Mouse (Mus musculus) MEL (cell line): ENCODE data around the gene Smarca2. TPM values are rescaled to one million over a fixed set of nuclear protein-coding genes. Genes with fewer than 3 reads are reported as not detected.
A peak's percentile ranks its signal among the peaks of the same experiment; 100 is the strongest.

Experiments
- DNase-seq: peaks from one replicate; pipeline ENCODE4 v3.0.0; 2011; ENCODE audit warnings: low read depth, low spot score
- H3K27ac ChIP-seq: 2 replicates; pipeline ENCODE4 v1.5.1; 2012; ENCODE audit warnings: low read depth, mild to moderate bottlenecking, control low read depth, low read length, moderate library complexity; ENCODE audit not compliant: control insufficient read depth
- H3K27me3 ChIP-seq, 2 experiments: fragments of 150-350 bp in 1 of 2; sonication (generic) in 1 of 2; 2 replicates each; pipeline ENCODE4 v1.6.1; 2012; ENCODE audit warnings: low read length in 2 of 2, mild to moderate bottlenecking in 2 of 2, improper control_type of control experiment in 1 of 2, moderate library complexity in 1 of 2; ENCODE audit not compliant: insufficient read depth in 2 of 2, control insufficient read depth in 1 of 2
- H3K36me3 ChIP-seq, 2 experiments: 2 replicates each; pipeline ENCODE4 v1.6.1; 2012 to 2014; ENCODE audit warnings: low read length in 2 of 2, improper control_type of control experiment in 1 of 2, inconsistent platforms in 1 of 2, mild to moderate bottlenecking in 1 of 2; ENCODE audit not compliant: insufficient read depth in 2 of 2, control insufficient read depth in 1 of 2
- H3K4me1 ChIP-seq, 2 experiments: fragments of 150-350 bp in 1 of 2; sonication (generic) in 1 of 2; 2 replicates each; pipeline ENCODE4 v1.6.1; 2012; ENCODE audit warnings: low read length in 2 of 2, improper control_type of control experiment in 1 of 2, mild to moderate bottlenecking in 1 of 2; ENCODE audit not compliant: insufficient read depth in 2 of 2, control insufficient read depth in 1 of 2
- H3K4me3 ChIP-seq, 2 experiments: fragments of 150-350 bp in 1 of 2; sonication (generic) in 1 of 2; 2 replicates each; pipeline ENCODE4 v1.5.1; 2012; ENCODE audit warnings: low read depth in 2 of 2, low read length in 2 of 2, mild to moderate bottlenecking in 2 of 2, moderate library complexity in 2 of 2, control low read depth in 1 of 2, improper control_type of control experiment in 1 of 2; ENCODE audit not compliant: control insufficient read depth in 1 of 2, insufficient read depth in 1 of 2
- H3K79me2 ChIP-seq: 2 replicates; pipeline ENCODE4 v1.6.1; 2012; ENCODE audit warnings: mild to moderate bottlenecking, low read length, moderate library complexity; ENCODE audit not compliant: control insufficient read depth, poor library complexity, insufficient read depth
- H3K9ac ChIP-seq: 2 replicates; pipeline ENCODE4 v1.6.1; 2012; ENCODE audit warnings: low read depth, mild to moderate bottlenecking, control low read depth, low read length, moderate library complexity; ENCODE audit not compliant: control insufficient read depth, poor library complexity, severe bottlenecking
- H3K9me3 ChIP-seq: fragments of 150-350 bp; sonication (generic); replicated peaks from 2 replicates; pipeline ENCODE4 v1.6.1; 2012; ENCODE audit warnings: mild to moderate bottlenecking, low read length, improper control_type of control experiment, moderate library complexity; ENCODE audit not compliant: insufficient read depth
- CHD1 ChIP-seq: IDR thresholded peaks from 2 replicates; pipeline ENCODE4 v1.6.1; 2012; ENCODE audit warnings: low read depth, mild to moderate bottlenecking, inconsistent platforms, low read length, improper control_type of control experiment
- CHD2 ChIP-seq: IDR thresholded peaks from 2 replicates; pipeline ENCODE4 v1.6.1; 2011; ENCODE audit warnings: low read length, improper control_type of control experiment
- CTCF ChIP-seq, 3 experiments: IDR thresholded peaks in 2 of 3; conservative IDR thresholded peaks in 1 of 3; 2 replicates each; pipeline ENCODE4 v1.5.1; 2011 to 2012; ENCODE audit warnings: low read length in 3 of 3, low read depth in 2 of 3, mild to moderate bottlenecking in 2 of 3, improper control_type of control experiment in 1 of 3, inconsistent platforms in 1 of 3, mixed read lengths in 1 of 3, moderate library complexity in 1 of 3; ENCODE audit not compliant: control insufficient read depth in 1 of 3, insufficient read depth in 1 of 3, poor library complexity in 1 of 3, severe bottlenecking in 1 of 3
- E2F4 ChIP-seq: IDR thresholded peaks from 2 replicates; pipeline ENCODE4 v1.6.1; 2011; ENCODE audit warnings: low read depth, low read length, improper control_type of control experiment, borderline replicate concordance
- ELF1 ChIP-seq: IDR thresholded peaks from 2 replicates; pipeline ENCODE4 v1.6.1; 2014; ENCODE audit warnings: low read depth, mild to moderate bottlenecking, inconsistent platforms, low read length, improper control_type of control experiment, moderate library complexity
- GABPA ChIP-seq: IDR thresholded peaks from 2 replicates; pipeline ENCODE4 v1.6.1; 2012; ENCODE audit warnings: low read depth, mild to moderate bottlenecking, inconsistent platforms, low read length, improper control_type of control experiment, moderate library complexity
- MAX ChIP-seq: IDR thresholded peaks from 2 replicates; pipeline ENCODE4 v1.6.1; 2011; ENCODE audit warnings: low read length, improper control_type of control experiment
- MAZ ChIP-seq: IDR thresholded peaks from 2 replicates; pipeline ENCODE4 v1.6.1; 2012; ENCODE audit warnings: low read depth, mild to moderate bottlenecking, inconsistent platforms, low read length, improper control_type of control experiment
- MEF2A ChIP-seq: IDR thresholded peaks from 2 replicates; pipeline ENCODE4 v1.6.1; 2014; ENCODE audit warnings: low read depth, mild to moderate bottlenecking, inconsistent platforms, low read length, improper control_type of control experiment; ENCODE audit not compliant: poor library complexity, insufficient replicate concordance, severe bottlenecking; ENCODE audit errors: extremely low read depth
- NELFE ChIP-seq: IDR thresholded peaks from 2 replicates; pipeline ENCODE4 v1.6.1; 2011; ENCODE audit warnings: low read depth, low read length, improper control_type of control experiment
- NRF1 ChIP-seq: IDR thresholded peaks from 2 replicates; pipeline ENCODE4 v1.6.1; 2014; ENCODE audit warnings: low read depth, mild to moderate bottlenecking, inconsistent platforms, low read length, improper control_type of control experiment, moderate library complexity; ENCODE audit not compliant: poor library complexity, insufficient read depth, severe bottlenecking
- POLR2AphosphoS2 ChIP-seq: IDR thresholded peaks from 2 replicates; pipeline ENCODE4 v1.6.1; 2011; ENCODE audit warnings: low read length, improper control_type of control experiment
- RAD21 ChIP-seq: IDR thresholded peaks from 2 replicates; pipeline ENCODE4 v1.6.1; 2011; ENCODE audit warnings: mild to moderate bottlenecking, low read depth, low read length, improper control_type of control experiment
- RCOR1 ChIP-seq: IDR thresholded peaks from 2 replicates; pipeline ENCODE4 v1.6.1; 2012; ENCODE audit warnings: low read depth, mild to moderate bottlenecking, inconsistent platforms, low read length, improper control_type of control experiment
- SIN3A ChIP-seq: IDR thresholded peaks from 2 replicates; pipeline ENCODE4 v1.6.1; 2012; ENCODE audit warnings: low read length, improper control_type of control experiment, inconsistent platforms
- TAL1 ChIP-seq: IDR thresholded peaks from 2 replicates; pipeline ENCODE4 v1.6.1; 2012; ENCODE audit warnings: mild to moderate bottlenecking, inconsistent platforms, low read length, moderate library complexity, mixed read lengths
- UBTF ChIP-seq: IDR thresholded peaks from 2 replicates; pipeline ENCODE4 v1.6.1; 2012; ENCODE audit warnings: low read depth, mild to moderate bottlenecking, inconsistent platforms, low read length, improper control_type of control experiment, moderate library complexity, borderline replicate concordance; ENCODE audit not compliant: insufficient read depth
- USF1 ChIP-seq: IDR thresholded peaks from 2 replicates; pipeline ENCODE4 v1.6.1; 2014; ENCODE audit warnings: low read depth, mild to moderate bottlenecking, inconsistent platforms, low read length, improper control_type of control experiment, moderate library complexity
- USF2 ChIP-seq, 2 experiments: IDR thresholded peaks; 2 replicates each; pipeline ENCODE4 v1.6.1; 2011 to 2012; ENCODE audit warnings: improper control_type of control experiment in 2 of 2, low read length in 2 of 2, borderline replicate concordance in 1 of 2, inconsistent platforms in 1 of 2, low read depth in 1 of 2, mild to moderate bottlenecking in 1 of 2; ENCODE audit not compliant: insufficient read depth in 1 of 2
- ZC3H11A ChIP-seq: IDR thresholded peaks from 2 replicates; pipeline ENCODE4 v1.6.1; 2012; ENCODE audit warnings: low read depth, mild to moderate bottlenecking, inconsistent platforms, low read length, improper control_type of control experiment
- ZKSCAN1 ChIP-seq: IDR thresholded peaks from 2 replicates; pipeline ENCODE4 v1.6.1; 2012; ENCODE audit warnings: low read depth, mild to moderate bottlenecking, inconsistent platforms, low read length, improper control_type of control experiment, moderate library complexity
- ZMIZ1 ChIP-seq: IDR thresholded peaks from 2 replicates; pipeline ENCODE4 v1.6.1; 2012; ENCODE audit warnings: low read depth, mild to moderate bottlenecking, inconsistent platforms, low read length, improper control_type of control experiment, moderate library complexity
- ZNF384 ChIP-seq: IDR thresholded peaks from 2 replicates; pipeline ENCODE4 v1.6.1; 2012; ENCODE audit warnings: low read depth, mild to moderate bottlenecking, inconsistent platforms, low read length, improper control_type of control experiment
- polyA plus RNA-seq, 2 experiments: library from polyadenylated mRNA; stranded (reverse) in 1 of 2; unstranded in 1 of 2; fragments of >175 nt in 1 of 2; fragments of >200 nt in 1 of 2; gene quantifications; 2 replicates each; pipeline versions ENCODE4 v1.2.1 to v1.2.4; 2012; ENCODE audit warnings: low replicate concordance in 2 of 2, low read depth in 1 of 2; ENCODE audit not compliant: insufficient read length in 2 of 2, insufficient read depth in 1 of 2, missing spikeins in 1 of 2
- total RNA-seq: library from RNA; depleted of rRNA; stranded (reverse); fragments of 300-350 nt; gene quantifications from 2 replicates; pipeline ENCODE4 v1.2.3, GENCODE M21; 2012

Gene Smarca2
- total and polyA plus RNA-seq, 3 experiments, result 6.6 to 23.2 TPM; not detected in 1

GRCm38 (mm10) chr19:26770592-26770991 lies 165.7 kb downstream of the Smarca2 start:
- Histone ChIP-seq H3K9me3 (no peaks in the 10 kb centered on the region), H3K27ac (no peak overlapping the region), H3K9ac (no peak overlapping the region), H3K27me3 (no peaks in the 10 kb centered on the region), H3K4me1 (peaks cover 4 to 7% of the 10 kb centered on the region in 2 experiments), H3K79me2 (no peaks in the 10 kb centered on the region), H3K4me3 (no peak overlapping the region), H3K36me3 (peaks cover 0 to 18% of the 10 kb centered on the region in 2 experiments; a peak in 3 of 4 replicates)
- TF ChIP-seq ZMIZ1 (no peak), RCOR1 (no peak), MAZ (no peak), CTCF (IDR thresholded peaks at IDR 0.05 in 2 of 3, conservative IDR thresholded peaks at IDR 0.05 in 1 of 3; ENCODE audit: control insufficient read depth in 1 of 3, insufficient read depth in 1 of 3, low read depth in 2 of 3, low read length in 3 of 3, poor library complexity in 1 of 3, severe bottlenecking in 1 of 3) (no peak), MEF2A (no peak), RAD21 (no peak), GABPA (no peak), UBTF (no peak), ZC3H11A (no peak), ZNF384 (no peak), MAX (no peak), SIN3A (no peak), USF1 (no peak), E2F4 (no peak), ZKSCAN1 (no peak), NELFE (no peak), POLR2AphosphoS2 (no peak), NRF1 (no peak), USF2 (IDR thresholded peaks at IDR 0.05; ENCODE audit: borderline replicate concordance in 1 of 2, insufficient read depth in 1 of 2, low read depth in 1 of 2, low read length in 2 of 2) (no peak)
- no peak for DNase-seq

DNA sequence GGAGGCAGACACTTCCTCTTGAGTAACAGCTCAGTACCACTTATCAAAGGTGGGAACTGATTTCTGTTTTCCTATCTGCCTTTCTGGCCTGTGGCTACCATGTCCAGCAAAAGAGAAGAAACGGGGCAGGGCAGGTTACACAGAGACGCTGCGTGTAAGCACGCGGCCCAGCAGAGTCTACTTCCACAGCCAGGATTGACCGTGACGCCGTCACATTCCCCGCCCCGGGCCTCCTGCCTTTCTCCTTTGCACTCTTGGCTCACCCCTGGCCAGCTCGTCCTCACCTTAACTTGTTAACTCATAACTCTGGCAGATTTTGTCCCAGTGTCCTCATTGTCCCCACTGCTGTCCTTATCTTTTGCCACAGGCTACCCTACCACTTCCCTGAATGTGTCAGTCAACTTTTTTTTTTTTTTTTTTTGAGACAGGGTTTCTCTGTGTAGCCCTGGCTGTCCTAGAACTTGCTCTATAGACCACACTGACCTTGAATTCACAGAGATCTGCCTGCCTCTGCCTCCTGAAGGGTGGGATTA lies 167.3 kb downstream of the Smarca2 start:
- H3K36me3 ChIP-seq, result peaks cover 0 to 26% of the 10 kb centered on the region in 2 experiments; a peak in 3 of 4 replicates
- TF ChIP-seq TAL1 (peak; percentile 21; the same call in 1 of the 2 replicates), RCOR1 (peak; percentile 32; the same call in 1 of the 2 replicates), CHD1 (no peak), ZNF384 (peak; percentile 80), USF1 (no peak), ELF1 (no peak), CHD2 (no peak), ZKSCAN1 (no peak)
- H3K9me3 ChIP-seq, result no peaks in the 10 kb centered on the region
- peaks cover 5 to 13% of the 10 kb centered on the region in 2 experiments for H3K4me1 ChIP-seq
- peak; percentile 25 for DNase-seq
- H3K27ac ChIP-seq, result no peak overlapping the region
- H3K9ac ChIP-seq, result no peak overlapping the region
- H3K27me3 ChIP-seq, result no peaks in the 10 kb centered on the region
- no peaks in the 10 kb centered on the region; the same call in 1 of the 2 replicates for H3K79me2 ChIP-seq
- no peak overlapping the region for H3K4me3 ChIP-seq
